25 mouse cellular contexts compared by ENCODE assay signal in genomic region chr6:62367802-62368201, GRCm38 (mm10).
DNase-seq lines count a peak whose midpoint lies in the region; ATAC-seq lines count a peak whose summit lies in the region.
"Had no signal": no experiment of that assay in that cellular context is flagged by ENCODE, and none has a peak within 500 bp of the region (broad histone marks: within the 10 kb centered on the region; RNA-seq: fewer than 3 reads in every experiment).

No protein-coding gene starts in this region.

- H3K4me2 ChIP-seq in heart, embryonic 12.5 days, result no peak overlapping the region
- 0 out of 2 replicates have a peak overlapping the region, but pooled peaks have one; percentile 5 for H3K4me2 ChIP-seq in heart, embryonic 14.5 days (ENCODE audit: low read length)
- no peak overlapping the region for H3K4me2 ChIP-seq in heart, embryonic 16.5 days (ENCODE audit: low read depth, low read length)
- H3K4me2 ChIP-seq: embryonic facial prominence, embryonic 12.5 days; forebrain, embryonic 13.5 days had no signal

- WGBS in heart, embryonic 10.5 days, result 64% methylated on average over 2 of the region's 2 CpGs
- 58% methylated on average over 2 of the region's 2 CpGs for WGBS in heart, embryonic 12.5 days
- 30% methylated on average over 2 of the region's 2 CpGs for WGBS in heart, embryonic 14.5 days
- 51% methylated on average over 2 of the region's 2 CpGs for WGBS in heart, embryonic 16.5 days

- no peak overlapping the region for H3K9ac ChIP-seq in heart, embryonic 12.5 days
- no peak overlapping the region for H3K9ac ChIP-seq in heart, embryonic 14.5 days (ENCODE audit: low read length)
- no peak overlapping the region for H3K9ac ChIP-seq in heart, embryonic 16.5 days (ENCODE audit: low read length)
- H3K9ac ChIP-seq: embryonic facial prominence, embryonic 12.5 days; forebrain, embryonic 13.5 days had no signal

- peak; percentile 73 for DNase-seq in heart, embryonic 10.5 days (ENCODE audit: low spot score)
- no peak for DNase-seq in heart, adult 9 months (ENCODE audit: low spot score in 2 of 2)
- no peak for DNase-seq in heart, postnatal 36 days
- no peak for DNase-seq in heart, adult 8-10 months (ENCODE audit: low spot score)
- DNase-seq in heart, postnatal 14 days, result no peak
- DNase-seq: adrenal gland, adult 8-10 months; adrenal gland, postnatal 14 days; adrenal gland, postnatal 36 days; B cell, adult 2 months; cerebellum, adult 11-12 months; cerebellum, adult 2 months; cerebellum, adult 9-10 months; cerebellum, postnatal 10 days; cerebellum, postnatal 25 days had no signal

- ATAC-seq in heart, embryonic 12.5 days (ENCODE audit: insufficient number of reproducible peaks, low FRiP score), result peak; percentile 42; the same call in 1 of the 2 replicates
- ATAC-seq in heart, embryonic 14.5 days (ENCODE audit: insufficient number of reproducible peaks, insufficient read depth, low FRiP score, low read depth), result peak; percentile 43; the same call in 1 of the 2 replicates
- peak; percentile 41; the same call in 1 of the 2 replicates for ATAC-seq in heart, embryonic 16.5 days (replicated peaks; ENCODE audit: extremely low read depth, insufficient read depth, low FRiP score)
- ATAC-seq: activated CD4-positive, CD25-positive, alpha-beta regulatory T cell, adult 4 months; CD4-positive, CD25-positive, alpha-beta regulatory T cell, adult 4 months; forebrain, embryonic 13.5 days; Patski had no signal

- no peaks in the 10 kb centered on the region for H3K9me3 ChIP-seq in heart, embryonic 10.5 days
- no peaks in the 10 kb centered on the region for H3K9me3 ChIP-seq in heart, embryonic 12.5 days (replicated peaks)
- H3K9me3 ChIP-seq in heart, embryonic 14.5 days (ENCODE audit: control insufficient read depth, low read length), result no peaks in the 10 kb centered on the region
- no peaks in the 10 kb centered on the region for H3K9me3 ChIP-seq in heart, embryonic 16.5 days (replicated peaks; ENCODE audit: control insufficient read depth, low read length)
- H3K9me3 ChIP-seq: embryonic facial prominence, embryonic 10.5 days; embryonic facial prominence, embryonic 12.5 days; forebrain, embryonic 13.5 days; G1E had no signal

- H3K4me3 ChIP-seq in heart, embryonic 10.5 days, result no peak overlapping the region
- no peak overlapping the region for H3K4me3 ChIP-seq in heart, embryonic 12.5 days
- no peak overlapping the region for H3K4me3 ChIP-seq in heart, embryonic 14.5 days (ENCODE audit: control insufficient read depth in 1 of 2, insufficient read depth in 1 of 2, low read depth in 1 of 2, low read length in 2 of 2)
- H3K4me3 ChIP-seq in heart, embryonic 16.5 days (ENCODE audit: low read length), result no peak overlapping the region
- H3K4me3 ChIP-seq: embryonic facial prominence, embryonic 10.5 days; embryonic facial prominence, embryonic 12.5 days; forebrain, embryonic 13.5 days had no signal

- H3K36me3 ChIP-seq in heart, embryonic 10.5 days, result no peaks in the 10 kb centered on the region
- H3K36me3 ChIP-seq in heart, embryonic 12.5 days, result no peaks in the 10 kb centered on the region
- H3K36me3 ChIP-seq in heart, embryonic 14.5 days (ENCODE audit: control insufficient read depth, insufficient read depth, low read length), result no peaks in the 10 kb centered on the region
- H3K36me3 ChIP-seq in heart, embryonic 16.5 days (ENCODE audit: control insufficient read depth, insufficient read depth), result no peaks in the 10 kb centered on the region
- H3K36me3 ChIP-seq: embryonic facial prominence, embryonic 10.5 days; embryonic facial prominence, embryonic 12.5 days; G1E had no signal

- peak overlapping the region; percentile 72; the same call in 1 of the 2 replicates for H3K27ac ChIP-seq in heart, embryonic 10.5 days
- H3K27ac ChIP-seq in heart, embryonic 12.5 days (ENCODE audit: poor library complexity, severe bottlenecking), result peak overlapping the region; percentile 93
- H3K27ac ChIP-seq in heart, embryonic 14.5 days (replicated peaks in 1 of 2; ENCODE audit: control insufficient read depth in 1 of 2, insufficient read depth in 1 of 2, low read depth in 2 of 2, low read length in 2 of 2), result peak overlapping the region; percentile 77 to 84
- peak overlapping the region; percentile 38; the same call in 1 of the 2 replicates for H3K27ac ChIP-seq in heart, embryonic 16.5 days (ENCODE audit: low read length)
- H3K27ac ChIP-seq: embryonic facial prominence, embryonic 10.5 days; embryonic facial prominence, embryonic 12.5 days; forebrain, embryonic 13.5 days had no signal

- H3K27me3 ChIP-seq in heart, embryonic 10.5 days (ENCODE audit: insufficient read depth, poor library complexity, severe bottlenecking), result no peaks in the 10 kb centered on the region
- H3K27me3 ChIP-seq in heart, embryonic 12.5 days (replicated peaks), result no peaks in the 10 kb centered on the region
- no peaks in the 10 kb centered on the region for H3K27me3 ChIP-seq in heart, embryonic 14.5 days (ENCODE audit: control insufficient read depth, insufficient read depth, low read length)
- no peaks in the 10 kb centered on the region for H3K27me3 ChIP-seq in heart, embryonic 16.5 days (ENCODE audit: control insufficient read depth, insufficient read depth, low read length)
- H3K27me3 ChIP-seq: CH12.LX; embryonic facial prominence, embryonic 12.5 days; forebrain, embryonic 13.5 days; Patski had no signal

- intact Hi-C loops in heart, postnatal 36 days (cut with DNase I), result no loop called here
- intact Hi-C loops in heart, postnatal 14 days (cut with DNase I), result no loop called here

- 0 out of 2 replicates have a peak, but pooled peaks cover 4% of the 10 kb centered on the region for H3K4me1 ChIP-seq in heart, embryonic 10.5 days
- H3K4me1 ChIP-seq in heart, embryonic 12.5 days (replicated peaks), result peaks cover 3% of the 10 kb centered on the region; the same call in 1 of the 2 replicates
- H3K4me1 ChIP-seq in heart, embryonic 14.5 days (ENCODE audit: control insufficient read depth in 2 of 2, insufficient read depth in 2 of 2, low read length in 2 of 2), result peaks cover 0 to 4% of the 10 kb centered on the region in 2 experiments; a peak in 1 of 4 replicates
- H3K4me1 ChIP-seq in heart, embryonic 16.5 days (ENCODE audit: control insufficient read depth, insufficient read depth, low read length), result 0 out of 2 replicates have a peak, but pooled peaks cover 3% of the 10 kb centered on the region
- H3K4me1 ChIP-seq: embryonic facial prominence, embryonic 10.5 days; embryonic facial prominence, embryonic 12.5 days; forebrain, embryonic 13.5 days had no signal

Comparison
In these comparisons a context has a peak if more than half of its experiments do, and no peak if none do; other contexts are left out.
1. H3K27ac ChIP-seq: peak in every context shown above with its lines; median percentile 93 in heart, embryonic 12.5 days; 80 in heart, embryonic 14.5 days; 72 in heart, embryonic 10.5 days; 38 in heart, embryonic 16.5 days.